Mouse (Mus musculus) heart, postnatal 0 days (tissue): ENCODE results near the gene Pdx1.
A peak's percentile ranks its signal among the peaks of the same experiment; 100 is the strongest.

Source experiments
- CTCF ChIP-seq: IDR thresholded peaks from 2 replicates; pipeline ENCODE4 v1.5.1; 2016; ENCODE audit warnings: antibody characterized with exemption, control low read depth, low read depth
- EP300 ChIP-seq: IDR thresholded peaks from 2 replicates; pipeline ENCODE4 v1.6.1; 2016; ENCODE audit warnings: antibody characterized with exemption, low read depth

GRCm38 (mm10) chr5:147323237-147323917, 53.6 kb downstream of the Pdx1 start:
- TF ChIP-seq CTCF: peak; percentile 74
- TF ChIP-seq EP300: no peak
